Mouse (Mus musculus) stomach, embryonic 15.5 days (tissue): ENCODE data around the gene Ttc9c. TPM values are rescaled to one million over a fixed set of nuclear protein-coding genes. Genes with fewer than 3 reads are reported as not detected.

Experiments
- ATAC-seq: fragments of 200-750 bp; cut with Nextera tagmentation; 2 replicates; pipeline ENCODE4 v1.8.0; 2017; ENCODE audit warnings: low read depth, moderate number of reproducible peaks, moderate TSS enrichment; ENCODE audit not compliant: insufficient read depth, low FRiP score
- H3K27ac ChIP-seq: fragments of 300-500 bp; sonication (generic); 2 replicates; pipeline ENCODE4 v1.5.1; 2015; ENCODE audit warnings: mild to moderate bottlenecking, inconsistent platforms
- H3K27me3 ChIP-seq: fragments of 300-500 bp; sonication (generic); replicated peaks from 2 replicates; pipeline ENCODE4 v1.6.1; 2015; ENCODE audit warnings: inconsistent platforms
- H3K36me3 ChIP-seq: fragments of 300-500 bp; sonication (generic); 2 replicates; pipeline ENCODE4 v1.6.1; 2015; ENCODE audit warnings: inconsistent platforms
- H3K4me1 ChIP-seq: fragments of 300-500 bp; sonication (generic); 2 replicates; pipeline ENCODE4 v1.6.1; 2015; ENCODE audit warnings: inconsistent platforms
- H3K4me2 ChIP-seq: fragments of 300-500 bp; sonication (generic); 2 replicates; pipeline ENCODE4 v1.6.1; 2015; ENCODE audit warnings: mild to moderate bottlenecking, inconsistent platforms
- H3K4me3 ChIP-seq: fragments of 300-500 bp; sonication (generic); replicated peaks from 2 replicates; pipeline ENCODE4 v1.5.1; 2015; ENCODE audit warnings: inconsistent platforms
- H3K9ac ChIP-seq: fragments of 300-500 bp; sonication (generic); 2 replicates; pipeline ENCODE4 v1.6.1; 2015; ENCODE audit warnings: inconsistent platforms
- H3K9me3 ChIP-seq: fragments of 300-500 bp; sonication (generic); 2 replicates; pipeline ENCODE4 v1.6.1; 2016; ENCODE audit warnings: inconsistent platforms
- WGBS: fragments of 180-500 bp; shearing (Covaris S2); methylation state at CpG from one replicate; pipeline ENCODE4 v1.1.7; 2015; 5-methylcytosine and 5-hydroxymethylcytosine counted together
- polyA plus RNA-seq: library from polyadenylated mRNA; unstranded; fragments of >200 nt; fragmentation: Nextera tagmentation; extraction: Ambion mirVana; gene quantifications from 2 replicates; pipeline ENCODE4 v1.2.1, GENCODE M21; 2015

Gene Ttc9c
- polyA plus RNA-seq, 1 experiment from 2014 or later, result 49.7 TPM

- Histone ChIP-seq H3K36me3 (peaks cover 12% of the 10 kb centered on the region), H3K27ac (no peak overlapping the region; the same call in 1 of the 2 replicates), H3K27me3 (no peaks in the 10 kb centered on the region), H3K9me3 (no peaks in the 10 kb centered on the region), H3K4me1 (peaks cover 19% of the 10 kb centered on the region), H3K4me2 (peak overlapping the region; percentile 66), H3K9ac (no peak overlapping the region), H3K4me3 (peak overlapping the region; percentile 72)
- no peak for ATAC-seq
Measured at GRCm38 (mm10) chr19:8798947-8799315, 20.2 kb downstream of the Ttc9c start.

- H3K27ac ChIP-seq, result peak within 1 kb of the TSS; percentile 72; the same call in 1 of the 2 replicates
- H3K9me3 ChIP-seq, result no peaks in the 10 kb centered on the region
- H3K9ac ChIP-seq, result peak within 1 kb of the TSS; percentile 73
- peak within 1 kb of the TSS; percentile 72 for H3K4me3 ChIP-seq
- H3K27me3 ChIP-seq, result no peaks in the 10 kb centered on the region
- peak; percentile 79 for ATAC-seq
- WGBS, result 1% methylated on average over 25 of the region's 25 CpGs
- H3K4me2 ChIP-seq, result peak within 1 kb of the TSS; percentile 66
- peaks cover 17% of the 10 kb centered on the region for H3K36me3 ChIP-seq
- peaks cover 15% of the 10 kb centered on the region for H3K4me1 ChIP-seq
Measured at GRCm38 (mm10) chr19:8798264-8798946, 20.7 kb downstream of the Ttc9c start, which contains the start of gene Polr2g. Gene Polr2g, minus strand, starts transcription at chr19:8798577.

- Histone ChIP-seq H3K4me2 (no peak overlapping the region), H3K27me3 (no peaks in the 10 kb centered on the region), H3K4me1 (no peaks in the 10 kb centered on the region), H3K27ac (no peak overlapping the region), H3K9me3 (no peaks in the 10 kb centered on the region), H3K36me3 (peaks cover 28% of the 10 kb centered on the region), H3K9ac (no peak overlapping the region), H3K4me3 (no peak overlapping the region)
- WGBS, result 82% methylated on average over 7 of the region's 7 CpGs
- ATAC-seq, result no peak
Measured at GRCm38 (mm10) chr19:8790171-8790570, 29.0 kb downstream of the Ttc9c start.

GRCm38 (mm10) chr19:8789171-8789570 lies 30.0 kb downstream of the Ttc9c start:
- ATAC-seq, result no peak
- Histone ChIP-seq H3K36me3 (peaks cover 19% of the 10 kb centered on the region), H3K9me3 (no peaks in the 10 kb centered on the region), H3K4me2 (no peak overlapping the region), H3K27ac (no peak overlapping the region), H3K9ac (no peak overlapping the region), H3K4me3 (no peak overlapping the region), H3K27me3 (no peaks in the 10 kb centered on the region), H3K4me1 (no peaks in the 10 kb centered on the region)
- 25% methylated on average over 1 of the region's 1 CpGs for WGBS

GRCm38 (mm10) chr19:8788521-8788920 lies 30.6 kb downstream of the Ttc9c start:
- WGBS, result 26% methylated on average over 3 of the region's 3 CpGs
- Histone ChIP-seq H3K27me3 (no peaks in the 10 kb centered on the region), H3K36me3 (peaks cover 14% of the 10 kb centered on the region), H3K9me3 (no peaks in the 10 kb centered on the region), H3K9ac (no peak overlapping the region), H3K4me1 (no peaks in the 10 kb centered on the region), H3K4me2 (no peak overlapping the region), H3K4me3 (no peak overlapping the region), H3K27ac (no peak overlapping the region)
- no peak for ATAC-seq

GRCm38 (mm10) chr19:8786008-8786781 lies 32.9 kb downstream of the Ttc9c start, which contains the start of gene Taf6l:
Gene Taf6l, minus strand, starts transcription at chr19:8786417.
- H3K9ac ChIP-seq, result peak within 1 kb of the TSS; percentile 61; the same call in 1 of the 2 replicates
- no peaks in the 10 kb centered on the region for H3K4me1 ChIP-seq
- H3K36me3 ChIP-seq, result 0 out of 2 replicates have a peak, but pooled peaks cover 9% of the 10 kb centered on the region
- H3K9me3 ChIP-seq, result no peaks in the 10 kb centered on the region
- peak within 1 kb of the TSS; percentile 70 for H3K4me2 ChIP-seq
- peak; percentile 99 for ATAC-seq
- H3K4me3 ChIP-seq, result peak within 1 kb of the TSS; percentile 75
- H3K27me3 ChIP-seq, result no peaks in the 10 kb centered on the region
- H3K27ac ChIP-seq, result peak within 1 kb of the TSS; percentile 87
- under 1% methylated on average over 32 of the region's 32 CpGs for WGBS

GRCm38 (mm10) chr19:8774951-8775421 lies 44.1 kb downstream of the Ttc9c start:
- peak; percentile 4 for ATAC-seq
- Histone ChIP-seq H3K27ac (peak overlapping the region; percentile 100), H3K36me3 (peaks cover 15% of the 10 kb centered on the region; the same call in 1 of the 2 replicates), H3K9ac (peak overlapping the region; percentile 71), H3K9me3 (no peaks in the 10 kb centered on the region), H3K4me2 (peak overlapping the region; percentile 89), H3K4me3 (peak overlapping the region; percentile 67), H3K4me1 (peaks cover 15% of the 10 kb centered on the region), H3K27me3 (no peaks in the 10 kb centered on the region)
- WGBS, result 4% methylated on average over 20 of the region's 20 CpGs

GRCm38 (mm10) chr19:8774086-8774835 lies 44.9 kb downstream of the Ttc9c start, which contains the start of gene Tmem179b:
Gene Tmem179b, minus strand, starts transcription at chr19:8774467.
- peak within 1 kb of the TSS; percentile 67 for H3K4me3 ChIP-seq
- H3K27ac ChIP-seq, result peak within 1 kb of the TSS; percentile 100
- peaks cover 15% of the 10 kb centered on the region for H3K4me1 ChIP-seq
- ATAC-seq, result peak; percentile 91
- WGBS, result under 1% methylated on average over 68 of the region's 68 CpGs
- peaks cover 17% of the 10 kb centered on the region for H3K36me3 ChIP-seq
- peak within 1 kb of the TSS; percentile 71 for H3K9ac ChIP-seq
- no peaks in the 10 kb centered on the region for H3K9me3 ChIP-seq
- H3K4me2 ChIP-seq, result peak within 1 kb of the TSS; percentile 89
- H3K27me3 ChIP-seq, result no peaks in the 10 kb centered on the region

- Histone ChIP-seq H3K4me2 (peak overlapping the region; percentile 89), H3K27me3 (no peaks in the 10 kb centered on the region), H3K27ac (peak overlapping the region; percentile 100), H3K36me3 (peaks cover 22% of the 10 kb centered on the region), H3K4me1 (peaks cover 15% of the 10 kb centered on the region), H3K9me3 (no peaks in the 10 kb centered on the region), H3K4me3 (peak overlapping the region; percentile 67), H3K9ac (peak overlapping the region; percentile 71; the same call in 1 of the 2 replicates)
- WGBS, result 49% methylated on average over 6 of the region's 6 CpGs
- no peak for ATAC-seq
Measured at GRCm38 (mm10) chr19:8773409-8773808, 45.7 kb downstream of the Ttc9c start.

- Histone ChIP-seq H3K36me3 (peaks cover 19% of the 10 kb centered on the region), H3K9ac (peak overlapping the region; percentile 71; the same call in 1 of the 2 replicates), H3K27ac (0 out of 2 replicates have a peak overlapping the region, but pooled peaks have one; percentile 100), H3K4me2 (peak overlapping the region; percentile 89), H3K27me3 (no peaks in the 10 kb centered on the region), H3K4me3 (peak overlapping the region; percentile 67), H3K4me1 (peaks cover 15% of the 10 kb centered on the region), H3K9me3 (no peaks in the 10 kb centered on the region)
- ATAC-seq, result no peak
- 68% methylated on average over 5 of the region's 5 CpGs for WGBS
Measured at GRCm38 (mm10) chr19:8772996-8773395, 46.1 kb downstream of the Ttc9c start.

- 0 out of 2 replicates have a peak, but pooled peaks have one; percentile 13 for ATAC-seq
- WGBS, result 21% methylated on average over 29 of the region's 29 CpGs
- H3K36me3 ChIP-seq, result peaks cover 39% of the 10 kb centered on the region
Measured at GRCm38 (mm10) chr19:8770567-8771270, 48.4 kb downstream of the Ttc9c start, which contains the start of gene Tmem223. Gene Tmem223, plus strand, starts transcription at chr19:8770996.

More at GRCm38 (mm10) chr19:8770567-8771270, 48.4 kb downstream of the Ttc9c start, which contains the start of gene Tmem223:
- peak within 1 kb of the TSS; percentile 67 for H3K9ac ChIP-seq
- H3K27me3 ChIP-seq, result no peaks in the 10 kb centered on the region
- peak within 1 kb of the TSS; percentile 59 for H3K4me2 ChIP-seq
- H3K4me1 ChIP-seq, result peaks cover 15% of the 10 kb centered on the region
- H3K9me3 ChIP-seq, result no peaks in the 10 kb centered on the region
- peak within 1 kb of the TSS; percentile 56 for H3K4me3 ChIP-seq
- H3K27ac ChIP-seq, result peak within 1 kb of the TSS; percentile 58
